Mouse (Mus musculus): ENCODE measurements at regions not wholly inside any gene's neighbourhood (a gene's known extent, or its start where the extent isn't known, plus 50 kb on each side); places are given as distances from the start of the nearest gene placed in this dataset.

- no peak overlapping the region for H3K27ac ChIP-seq (ENCODE audit: control insufficient read depth, low read depth, low read length)
- no peak overlapping the region for H3K9ac ChIP-seq (ENCODE audit: control insufficient read depth, low read depth, low read length, poor library complexity, severe bottlenecking)
- no peaks in the 10 kb centered on the region for H3K36me3 ChIP-seq (ENCODE audit: control insufficient read depth in 1 of 2, insufficient read depth in 2 of 2, low read length in 2 of 2)
- H3K79me2 ChIP-seq (ENCODE audit: control insufficient read depth, insufficient read depth, low read length, poor library complexity) = no peaks in the 10 kb centered on the region
- no peak for DNase-seq (ENCODE audit: low read depth, low spot score)
- H3K9me3 ChIP-seq (replicated peaks; ENCODE audit: insufficient read depth, low read length) = no peaks in the 10 kb centered on the region
- H3K4me3 ChIP-seq (ENCODE audit: control insufficient read depth in 1 of 2, insufficient read depth in 1 of 2, low read depth in 2 of 2, low read length in 2 of 2) = no peak overlapping the region
- no peaks in the 10 kb centered on the region for H3K4me1 ChIP-seq (ENCODE audit: control insufficient read depth in 1 of 2, insufficient read depth in 2 of 2, low read length in 2 of 2)
- TF ChIP-seq MYC (IDR thresholded peaks at IDR 0.05; ENCODE audit: low read depth, low read length) (no peak), SIN3A (IDR thresholded peaks at IDR 0.05; ENCODE audit: low read length) (no peak), GATA1 (IDR thresholded peaks at IDR 0.05; ENCODE audit: low read depth, low read length) (no peak), ELF1 (IDR thresholded peaks at IDR 0.05; ENCODE audit: low read depth, low read length) (no peak), UBTF (IDR thresholded peaks at IDR 0.05; ENCODE audit: borderline replicate concordance, insufficient read depth, low read depth, low read length) (no peak), TCF12 (IDR thresholded peaks at IDR 0.05; ENCODE audit: low read depth, low read length) (no peak), E2F4 (IDR thresholded peaks at IDR 0.05; ENCODE audit: borderline replicate concordance, low read depth, low read length) (no peak), MYB (IDR thresholded peaks at IDR 0.05; ENCODE audit: low read depth, low read length) (no peak), SMC3 (IDR thresholded peaks at IDR 0.05; ENCODE audit: low read depth, low read length) (no peak), ZMIZ1 (IDR thresholded peaks at IDR 0.05; ENCODE audit: low read depth, low read length) (no peak), ZNF384 (IDR thresholded peaks at IDR 0.05; ENCODE audit: low read depth, low read length) (no peak), MXI1 (IDR thresholded peaks at IDR 0.05; ENCODE audit: low read depth, low read length) (no peak), CTCF (IDR thresholded peaks at IDR 0.05 in 2 of 3, conservative IDR thresholded peaks at IDR 0.05 in 1 of 3; ENCODE audit: control insufficient read depth in 1 of 3, insufficient read depth in 1 of 3, low read depth in 2 of 3, low read length in 3 of 3, poor library complexity in 1 of 3, severe bottlenecking in 1 of 3) (no peak), POLR2AphosphoS5 (IDR thresholded peaks at IDR 0.05; ENCODE audit: borderline replicate concordance, low read depth, low read length) (no peak), JUND (IDR thresholded peaks at IDR 0.05; ENCODE audit: low read depth, low read length) (no peak), POLR2A (IDR thresholded peaks at IDR 0.05; ENCODE audit: control insufficient read depth in 1 of 2, insufficient read depth in 1 of 2, low read depth in 1 of 2, low read length in 2 of 2, poor library complexity in 1 of 2) (no peak)
- H3K27me3 ChIP-seq (ENCODE audit: control insufficient read depth in 1 of 2, insufficient read depth in 2 of 2, low read length in 2 of 2) = no peaks in the 10 kb centered on the region
Measured at GRCm38 (mm10) chr10:126758682-126759081, 142.5 kb downstream of the Atp23 start.

GRCm38 (mm10) chr10:126753201-126753600 is 148.0 kb downstream of the Atp23 start:
- Histone ChIP-seq H3K9ac (ENCODE audit: control insufficient read depth, low read depth, low read length, poor library complexity, severe bottlenecking) (no peak overlapping the region), H3K36me3 (ENCODE audit: control insufficient read depth in 1 of 2, insufficient read depth in 2 of 2, low read length in 2 of 2) (no peaks in the 10 kb centered on the region)
- TF ChIP-seq POLR2AphosphoS2 (IDR thresholded peaks at IDR 0.05; ENCODE audit: low read length) (no peak), GABPA (IDR thresholded peaks at IDR 0.05; ENCODE audit: low read depth, low read length) (no peak), UBTF (IDR thresholded peaks at IDR 0.05; ENCODE audit: borderline replicate concordance, insufficient read depth, low read depth, low read length) (no peak), ZC3H11A (IDR thresholded peaks at IDR 0.05; ENCODE audit: low read depth, low read length) (no peak), E2F4 (IDR thresholded peaks at IDR 0.05; ENCODE audit: borderline replicate concordance, low read depth, low read length) (no peak), ZMIZ1 (IDR thresholded peaks at IDR 0.05; ENCODE audit: low read depth, low read length) (no peak), RAD21 (IDR thresholded peaks at IDR 0.05; ENCODE audit: low read depth, low read length) (no peak), MXI1 (IDR thresholded peaks at IDR 0.05; ENCODE audit: low read depth, low read length) (no peak), TCF12 (IDR thresholded peaks at IDR 0.05; ENCODE audit: low read depth, low read length) (no peak), CTCF (IDR thresholded peaks at IDR 0.05 in 2 of 3, conservative IDR thresholded peaks at IDR 0.05 in 1 of 3; ENCODE audit: control insufficient read depth in 1 of 3, insufficient read depth in 1 of 3, low read depth in 2 of 3, low read length in 3 of 3, poor library complexity in 1 of 3, severe bottlenecking in 1 of 3) (no peak)

More at GRCm38 (mm10) chr10:126753201-126753600, 148.0 kb downstream of the Atp23 start:
- H3K27ac ChIP-seq (ENCODE audit: control insufficient read depth, low read depth, low read length) = no peak overlapping the region
- DNase-seq (ENCODE audit: low read depth, low spot score) = no peak
- H3K79me2 ChIP-seq (ENCODE audit: control insufficient read depth, insufficient read depth, low read length, poor library complexity) = no peaks in the 10 kb centered on the region
- H3K4me1 ChIP-seq (ENCODE audit: control insufficient read depth in 1 of 2, insufficient read depth in 2 of 2, low read length in 2 of 2) = no peaks in the 10 kb centered on the region
- H3K9me3 ChIP-seq (replicated peaks; ENCODE audit: insufficient read depth, low read length) = no peaks in the 10 kb centered on the region
- no peak overlapping the region for H3K4me3 ChIP-seq (ENCODE audit: control insufficient read depth in 1 of 2, insufficient read depth in 1 of 2, low read depth in 2 of 2, low read length in 2 of 2)
- H3K27me3 ChIP-seq (ENCODE audit: control insufficient read depth in 1 of 2, insufficient read depth in 2 of 2, low read length in 2 of 2) = no peaks in the 10 kb centered on the region

Measured in MEL (cell line).